Mouse (Mus musculus) A20 (cell line): ENCODE measurements around the gene Galr2.
"Not testable (repeated sequence)": the region's sequence is repeated elsewhere in the genome, so short reads cannot be mapped to it uniquely, and the experiment has no call there.

Experiments
- DNase-seq: peaks from one replicate; pipeline ENCODE4 v3.0.0-alpha.2; 2011; ENCODE audit warnings: low read depth, low spot score

Gene Galr2

DNA sequence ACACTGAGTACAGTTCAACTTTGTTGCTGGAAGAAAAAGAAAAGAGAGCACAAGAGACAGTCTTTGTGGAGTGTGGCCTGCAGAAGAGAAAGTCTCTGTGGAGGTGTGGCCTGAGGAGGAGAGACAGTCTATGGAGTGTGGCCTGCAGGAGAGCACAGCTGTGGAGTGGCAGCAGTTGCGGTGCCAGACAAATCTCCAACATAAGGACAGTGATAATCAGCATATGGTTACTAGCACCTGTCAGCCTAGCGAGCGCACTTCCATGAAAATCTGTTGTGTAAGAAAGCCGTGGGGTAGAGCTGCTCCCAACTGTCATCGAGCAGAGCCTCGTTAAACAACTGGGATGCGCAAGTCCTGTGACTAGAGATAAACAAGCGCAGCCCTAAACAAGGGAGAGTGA, 11.2 kb upstream of the Galr2 start:
- DNase-seq = no peak

DNA sequence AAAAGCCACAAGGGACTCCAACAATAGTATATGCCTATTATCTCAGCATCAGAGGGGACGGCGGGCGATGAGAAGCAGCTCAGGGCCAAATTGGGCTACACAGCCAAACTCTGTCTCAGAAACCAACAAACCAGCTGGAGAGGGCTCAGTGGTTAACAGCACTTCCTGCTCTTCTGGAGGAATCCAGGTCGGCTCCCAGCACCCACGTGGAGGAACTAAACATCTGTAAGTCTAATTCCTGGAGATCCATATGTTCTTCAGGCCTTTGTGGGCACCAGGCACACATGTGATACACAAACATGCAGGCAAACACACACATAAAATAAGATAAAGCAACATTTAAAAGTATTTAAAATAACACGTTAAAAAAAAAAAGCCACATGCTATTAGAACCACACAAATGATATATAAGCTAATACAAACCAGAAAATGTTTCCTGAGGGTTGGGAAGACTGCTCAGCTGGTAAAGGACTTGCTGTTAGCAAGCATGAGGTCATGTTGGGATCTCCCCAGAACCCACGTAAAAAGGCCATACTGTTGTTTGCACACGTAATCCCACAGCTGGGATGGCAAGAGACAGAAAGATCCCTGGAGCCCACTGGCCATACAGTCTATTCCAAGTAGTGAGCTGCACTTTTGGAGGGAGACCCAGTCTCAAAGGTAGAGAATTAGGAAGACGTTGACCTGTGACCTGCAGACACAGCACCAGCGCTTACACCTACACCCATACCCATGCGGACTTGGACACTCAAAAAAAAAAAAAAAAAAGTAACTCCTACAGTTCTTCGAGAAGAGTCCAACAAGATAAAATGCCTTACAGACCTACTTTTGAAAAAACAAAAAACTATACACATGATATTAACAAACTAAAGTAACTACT, 7.9 kb upstream of the Galr2 start:
- DNase-seq = peak; percentile 20

DNA sequence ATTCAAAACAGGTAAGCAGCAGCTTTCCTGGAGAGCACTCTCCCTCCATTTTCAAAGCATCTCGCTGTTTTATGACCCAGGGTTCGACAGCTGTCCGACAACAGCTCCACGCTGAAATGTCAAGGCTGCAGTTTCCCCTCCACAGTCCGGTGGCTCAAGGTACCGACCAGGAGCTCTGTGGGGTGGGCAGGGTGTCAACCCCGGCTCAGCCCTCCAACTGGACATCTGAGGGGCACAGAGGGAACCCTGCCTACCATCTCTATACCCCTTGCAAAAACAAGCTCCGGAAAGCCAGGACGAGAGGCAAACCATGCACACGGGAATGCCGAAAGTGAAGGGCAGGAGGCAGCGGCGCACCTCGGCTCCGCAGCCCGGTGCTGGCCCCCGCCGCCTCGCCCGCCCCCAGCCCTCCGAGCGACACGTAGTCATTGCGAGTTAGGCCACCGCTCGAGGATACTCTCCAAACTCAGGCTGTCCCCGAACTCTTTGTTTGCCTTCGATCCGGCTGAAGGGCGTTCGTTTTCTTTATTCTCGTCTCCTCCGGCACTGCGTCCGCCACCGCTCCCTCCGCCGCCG, 7.2 kb upstream of the Galr2 start:
- DNase-seq = no peak

DNA sequence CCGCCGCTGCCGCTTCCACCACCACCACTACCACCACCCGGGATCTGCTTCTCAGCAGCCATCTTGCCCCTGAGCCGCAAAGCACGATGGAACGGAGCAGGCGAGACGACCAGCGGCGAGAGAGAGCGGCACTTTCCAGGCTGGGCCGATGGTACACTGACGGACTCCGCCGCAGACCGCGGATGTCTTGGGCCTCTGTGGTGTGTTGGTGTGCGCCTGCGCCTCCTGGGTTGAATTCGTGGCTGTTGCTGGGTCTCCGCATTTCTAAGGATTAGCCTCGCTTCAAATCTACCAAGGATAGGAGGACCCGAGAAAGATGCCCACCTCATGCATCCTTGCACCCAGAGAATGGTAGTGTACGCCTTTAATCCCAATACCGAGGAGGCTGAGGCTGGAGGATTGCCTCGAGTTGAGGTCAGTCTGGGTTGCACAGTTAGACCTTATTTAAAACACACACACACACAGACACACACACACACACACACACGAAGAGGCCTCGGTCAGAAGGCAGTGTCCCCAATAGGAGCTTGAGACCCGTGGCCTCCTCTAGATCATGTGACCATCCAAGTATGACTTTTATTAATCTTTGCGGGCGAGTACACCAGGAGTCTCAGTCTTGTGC, 6.6 kb upstream of the Galr2 start, which contains the start of gene Srp68:
Gene Srp68 (minus strand): TSS at position 173 of the 622 bp plus-strand sequence.
- peak; percentile 91 for DNase-seq

DNA sequence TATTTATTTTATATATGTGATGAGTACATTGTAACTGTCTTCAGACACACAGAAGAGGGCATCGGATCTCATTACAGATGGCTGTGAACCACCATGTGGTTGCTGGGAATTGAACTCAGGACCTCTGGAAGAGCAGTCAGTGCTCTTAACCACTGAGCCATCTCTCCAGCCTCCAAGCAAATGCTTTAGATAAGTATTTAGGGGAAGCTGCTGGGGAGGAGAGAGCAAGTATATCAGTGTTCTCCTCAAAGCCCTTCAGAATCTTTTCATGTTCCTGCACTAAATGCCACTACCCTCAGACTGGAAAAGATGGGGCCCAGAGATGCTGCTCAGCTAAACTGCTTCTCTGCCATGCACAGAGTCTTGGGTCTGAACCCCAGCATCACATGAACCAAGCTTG, 3.6 kb upstream of the Galr2 start:
- not testable (repeated sequence) for DNase-seq

DNA sequence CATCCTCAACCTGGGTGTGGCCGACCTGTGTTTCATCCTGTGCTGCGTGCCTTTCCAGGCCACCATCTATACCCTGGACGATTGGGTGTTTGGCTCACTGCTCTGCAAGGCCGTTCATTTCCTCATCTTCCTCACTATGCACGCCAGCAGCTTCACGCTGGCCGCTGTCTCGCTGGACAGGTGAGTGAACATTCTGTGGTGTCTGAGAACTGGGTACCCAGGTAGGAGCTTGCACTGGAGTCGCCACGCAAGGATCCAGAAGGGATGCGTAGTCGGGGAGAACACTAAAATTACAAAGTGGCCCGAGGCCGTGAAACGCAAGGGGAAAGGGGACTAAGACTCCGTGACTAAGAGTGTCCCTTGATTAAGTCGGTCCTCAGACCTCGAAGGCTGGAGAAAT, 932 bp downstream of the Galr2 start:
- no peak for DNase-seq

DNA sequence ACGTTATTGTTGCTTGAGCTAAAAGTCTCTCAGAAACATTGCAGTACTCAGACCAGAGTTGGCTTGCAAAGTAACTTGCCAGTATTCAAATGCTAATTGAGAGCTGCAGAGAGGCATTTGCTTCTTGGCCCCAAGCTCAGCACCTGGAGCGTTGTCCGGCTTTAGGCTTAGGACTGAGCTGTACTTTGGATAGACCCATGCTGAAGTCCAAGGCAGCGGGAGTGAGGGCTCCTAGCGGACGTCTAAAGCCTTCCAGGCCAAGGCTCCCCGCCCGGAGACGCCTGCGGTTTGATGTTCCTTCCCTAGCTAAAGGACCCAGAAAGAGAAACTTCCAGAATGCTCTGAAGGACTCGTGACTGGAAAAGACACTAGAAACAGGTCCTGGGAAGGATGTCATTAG, 1.4 kb downstream of the Galr2 start:
- no peak for DNase-seq

DNA sequence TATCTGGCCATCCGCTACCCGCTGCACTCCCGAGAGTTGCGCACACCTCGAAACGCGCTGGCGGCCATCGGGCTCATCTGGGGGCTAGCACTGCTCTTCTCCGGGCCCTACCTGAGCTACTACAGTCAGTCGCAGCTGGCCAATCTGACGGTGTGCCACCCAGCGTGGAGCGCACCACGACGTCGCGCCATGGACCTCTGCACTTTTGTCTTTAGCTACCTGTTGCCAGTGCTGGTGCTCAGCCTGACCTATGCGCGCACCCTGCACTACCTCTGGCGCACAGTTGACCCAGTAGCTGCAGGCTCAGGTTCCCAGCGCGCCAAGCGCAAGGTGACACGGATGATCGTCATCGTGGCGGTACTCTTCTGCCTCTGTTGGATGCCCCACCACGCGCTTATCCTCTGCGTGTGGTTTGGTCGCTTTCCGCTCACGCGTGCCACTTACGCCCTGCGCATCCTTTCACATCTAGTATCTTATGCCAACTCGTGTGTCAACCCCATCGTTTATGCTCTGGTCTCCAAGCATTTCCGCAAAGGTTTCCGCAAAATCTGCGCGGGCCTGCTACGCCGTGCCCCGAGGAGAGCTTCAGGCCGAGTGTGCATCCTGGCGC, 2.3 kb downstream of the Galr2 start:
- DNase-seq = no peak

DNA sequence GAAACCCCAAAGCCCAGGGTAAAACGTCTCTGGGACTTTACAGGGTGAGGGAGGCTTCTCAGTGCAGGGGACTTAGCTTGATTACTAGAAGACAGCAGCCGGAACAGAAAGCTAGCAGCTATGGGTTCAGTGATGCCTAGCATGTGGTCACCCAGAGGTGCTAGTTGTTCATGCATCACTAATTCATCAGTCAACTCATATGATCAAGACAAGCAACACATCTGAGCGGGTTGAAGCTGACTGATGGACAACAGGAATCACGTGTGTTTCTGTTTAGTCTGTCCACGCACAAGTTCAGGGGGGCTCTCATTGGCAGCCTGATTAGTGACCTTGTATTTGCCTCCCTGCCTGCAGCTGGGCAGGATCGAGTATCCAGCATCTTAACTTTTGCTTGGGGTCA, 3.2 kb downstream of the Galr2 start:
- peak; percentile 81 for DNase-seq

DNA sequence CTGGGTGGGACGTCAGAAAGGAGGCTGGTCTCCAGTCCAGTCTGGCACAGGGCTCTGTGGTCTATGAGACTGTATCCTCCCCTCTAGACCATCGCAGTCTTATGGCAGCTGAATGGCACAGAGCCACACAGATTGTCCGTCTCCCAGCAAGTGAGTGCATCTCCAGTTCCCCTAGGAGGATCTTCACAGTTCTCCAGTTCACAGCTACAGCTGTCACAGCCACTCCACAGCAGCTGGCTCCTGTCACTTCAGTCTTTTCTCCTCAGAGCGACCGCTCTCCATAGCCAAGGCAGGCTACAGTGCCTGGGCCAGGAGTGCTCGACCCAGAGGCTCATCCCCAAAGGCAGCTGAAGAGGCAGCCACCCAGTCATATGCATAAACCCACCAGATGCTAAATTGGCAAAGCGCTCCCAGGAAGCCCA, 5.0 kb downstream of the Galr2 start:
- DNase-seq = no peak

DNA sequence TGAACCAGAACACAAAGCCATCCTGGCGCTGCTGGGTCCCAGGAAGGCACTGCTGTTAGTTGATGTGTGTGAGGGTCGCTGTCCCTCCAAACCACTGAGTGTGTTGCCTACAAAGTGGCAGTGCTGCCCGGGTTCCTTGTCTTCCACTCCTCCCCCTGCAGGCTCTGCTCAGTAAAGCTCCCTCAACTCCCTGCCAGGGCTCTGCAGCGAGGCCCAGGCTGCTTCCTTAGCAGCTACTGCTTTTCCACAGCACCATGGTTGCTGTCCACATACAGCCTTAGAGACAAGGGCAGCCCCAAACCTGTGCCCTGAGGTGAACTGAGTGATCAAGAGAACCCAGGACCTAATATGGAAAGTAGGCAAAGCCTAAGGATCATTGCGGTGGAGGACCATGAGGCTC, 6.6 kb downstream of the Galr2 start:
- no peak for DNase-seq

DNA sequence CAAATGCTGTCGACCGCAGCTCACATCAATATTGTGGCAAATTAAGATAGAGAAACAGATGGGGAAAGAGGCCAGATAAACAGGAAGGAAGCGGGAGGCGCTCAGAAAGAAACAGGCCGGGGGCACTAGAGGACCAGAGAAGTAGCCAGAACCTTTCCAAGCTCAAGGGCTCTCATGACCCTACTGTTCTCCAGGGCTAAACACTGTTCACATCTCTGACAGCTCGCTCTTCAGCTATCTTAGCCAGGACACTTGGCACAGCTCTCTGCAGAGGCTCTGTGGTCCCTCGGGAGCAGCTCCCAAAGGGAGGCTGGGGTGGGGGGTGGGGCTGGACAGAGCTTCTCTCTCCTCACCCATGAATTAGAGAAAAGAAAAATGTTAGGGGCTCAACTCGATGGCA, 9.8 kb downstream of the Galr2 start:
- DNase-seq = no peak

DNA sequence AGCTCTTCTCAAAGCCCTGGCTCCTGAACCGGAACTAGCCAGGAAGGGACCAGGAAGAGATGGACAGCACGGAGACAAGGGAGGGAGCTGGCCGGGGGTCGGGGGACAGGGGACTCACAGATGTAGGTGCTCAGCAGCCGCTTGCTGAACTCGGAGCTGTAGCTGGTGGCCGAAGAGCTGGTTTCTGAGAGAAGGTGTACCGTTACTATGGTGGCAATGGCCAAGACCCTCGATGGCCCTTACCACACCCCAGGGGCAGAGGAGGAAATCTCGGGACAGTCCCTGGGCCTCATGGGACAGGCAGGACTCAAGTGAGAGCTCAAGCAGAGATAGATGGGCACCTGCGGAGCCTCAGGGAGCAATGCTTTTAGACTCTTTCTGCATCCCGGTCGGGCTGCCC, 11.7 kb downstream of the Galr2 start:
- DNase-seq = no peak

DNA sequence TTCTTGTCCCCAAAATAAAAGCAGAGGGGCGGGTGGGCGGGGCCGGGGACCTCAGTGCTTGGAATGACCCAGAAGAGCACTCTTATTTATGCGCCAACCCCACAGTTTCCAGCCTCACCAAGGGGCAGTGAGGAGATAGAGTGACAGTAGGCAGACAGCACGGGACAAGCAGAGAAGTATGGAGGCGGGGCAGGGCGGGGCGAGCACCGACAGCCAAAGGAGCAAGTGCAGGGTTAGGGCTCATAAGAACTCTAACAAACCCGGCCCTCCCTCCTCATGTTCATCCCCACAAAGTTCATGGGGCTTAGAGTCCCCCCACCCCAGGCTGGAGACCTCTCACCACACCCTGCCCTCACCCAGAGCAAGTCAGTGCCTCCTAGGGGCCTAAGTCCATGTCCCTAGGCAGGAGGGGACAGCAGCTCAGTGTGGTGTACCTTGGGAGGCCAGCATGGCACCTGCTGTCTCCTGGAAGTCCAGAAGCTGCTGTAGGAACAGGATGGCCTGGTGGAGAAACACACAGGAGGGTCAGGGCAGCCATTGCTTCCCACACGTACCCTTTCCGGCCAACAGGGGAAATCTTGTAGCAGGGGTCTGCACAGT, 12.9 kb downstream of the Galr2 start:
- no peak for DNase-seq

DNA sequence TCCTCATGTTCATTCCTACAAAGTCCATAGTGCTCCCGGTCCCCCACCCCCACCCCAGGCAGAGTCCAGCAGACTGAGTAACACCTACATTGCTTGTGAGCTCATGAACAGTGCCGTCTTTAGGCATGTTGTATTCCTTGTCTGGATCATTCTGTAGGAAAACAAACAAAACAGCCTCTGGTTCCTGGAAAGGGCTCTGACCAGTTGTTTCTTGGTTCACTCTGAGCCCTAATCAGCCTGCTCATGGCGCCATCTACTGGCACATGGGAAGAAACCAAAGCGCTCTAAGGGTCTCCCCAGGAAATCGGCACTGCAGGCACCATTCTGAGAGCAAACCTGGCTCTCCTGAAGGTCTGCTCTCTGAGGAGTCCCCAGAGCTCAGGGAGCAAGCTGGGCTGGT, 13.6 kb downstream of the Galr2 start:
- peak; percentile 66 for DNase-seq

DNA sequence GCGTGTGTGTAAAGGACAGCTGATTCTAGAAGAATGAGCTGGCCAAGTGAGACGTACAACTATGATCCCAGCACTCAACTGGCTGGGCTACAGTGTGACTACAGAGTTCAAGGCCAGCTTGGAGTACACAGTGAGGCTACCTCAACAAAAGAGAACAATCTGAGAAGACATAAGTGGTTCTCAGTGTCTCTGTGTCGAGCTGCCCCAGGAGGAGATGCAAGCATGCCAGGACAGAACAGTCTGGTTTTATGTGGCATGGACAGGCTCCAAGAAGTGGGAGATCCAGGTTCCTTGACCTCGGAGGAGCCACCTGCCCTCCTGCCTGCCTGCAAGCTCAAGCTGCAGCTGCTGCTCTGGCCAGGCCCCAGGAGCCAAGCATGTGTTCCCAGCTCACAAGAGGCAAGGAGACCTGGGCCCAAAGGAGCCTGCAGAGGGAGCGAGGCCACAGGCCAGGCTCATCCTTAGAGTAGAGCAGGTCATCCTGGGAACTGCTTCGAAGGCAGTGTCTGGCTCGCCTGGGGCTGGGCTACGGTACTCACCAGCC, 15.5 kb downstream of the Galr2 start:
- no peak for DNase-seq

DNA sequence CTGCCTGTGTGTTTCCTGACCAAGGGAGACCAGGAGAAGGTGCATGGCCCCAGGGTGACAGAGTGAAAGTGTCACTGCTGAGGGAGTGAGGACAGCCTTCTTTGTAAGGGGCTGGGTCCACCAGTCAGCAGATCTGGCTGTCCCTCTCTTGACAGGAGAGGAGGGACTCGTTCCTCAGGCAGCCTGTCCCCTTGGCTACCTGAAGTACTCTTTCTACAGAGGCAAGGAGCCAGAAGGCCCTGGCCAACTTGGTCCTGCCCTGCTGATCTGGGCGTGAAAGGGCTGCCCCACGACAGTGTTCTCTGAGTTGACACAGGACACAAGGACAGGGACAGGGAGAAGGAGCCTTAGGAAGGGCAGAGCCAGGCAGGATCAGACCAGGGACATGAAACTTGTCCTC, 16.3 kb downstream of the Galr2 start:
- no peak for DNase-seq

DNA sequence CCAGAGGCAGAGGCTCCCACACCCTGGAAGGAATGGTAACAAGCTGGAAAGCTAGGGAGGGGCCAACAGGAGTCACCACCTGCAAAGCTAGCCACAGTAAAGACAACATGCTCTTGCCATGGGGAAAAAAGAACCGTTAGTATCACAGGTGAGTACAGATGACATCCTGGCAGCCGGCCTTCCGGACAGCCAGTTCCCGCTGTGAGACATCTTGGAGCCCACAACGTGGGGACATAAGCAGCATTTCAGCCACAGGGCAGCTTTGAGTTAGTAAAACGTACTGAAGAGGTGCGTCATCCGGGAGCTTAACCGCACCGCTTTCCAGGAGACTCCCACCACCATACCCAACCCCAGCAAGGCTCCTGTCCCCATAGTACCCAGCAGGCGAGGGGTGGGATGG, 17.5 kb downstream of the Galr2 start:
- no peak for DNase-seq

DNA sequence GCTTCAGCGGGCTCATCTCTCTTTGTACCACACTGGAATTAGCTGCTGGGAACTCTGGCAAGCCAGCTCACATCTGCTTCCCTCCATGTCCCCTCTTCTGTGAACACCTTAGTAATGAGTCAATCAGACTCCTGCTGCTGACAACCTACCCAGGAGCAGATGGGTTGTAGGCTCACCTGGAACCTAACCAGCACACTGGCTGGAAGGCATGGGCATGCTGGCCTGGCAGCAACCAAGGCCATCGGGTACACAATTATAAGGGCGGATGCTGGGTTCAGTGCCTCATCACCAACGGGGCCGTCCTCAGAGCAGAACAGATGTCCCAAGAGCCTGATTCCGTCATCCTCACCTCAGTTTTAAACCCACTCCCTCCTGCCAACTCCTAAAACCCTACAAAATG, 17.9 kb downstream of the Galr2 start:
- no peak for DNase-seq

DNA sequence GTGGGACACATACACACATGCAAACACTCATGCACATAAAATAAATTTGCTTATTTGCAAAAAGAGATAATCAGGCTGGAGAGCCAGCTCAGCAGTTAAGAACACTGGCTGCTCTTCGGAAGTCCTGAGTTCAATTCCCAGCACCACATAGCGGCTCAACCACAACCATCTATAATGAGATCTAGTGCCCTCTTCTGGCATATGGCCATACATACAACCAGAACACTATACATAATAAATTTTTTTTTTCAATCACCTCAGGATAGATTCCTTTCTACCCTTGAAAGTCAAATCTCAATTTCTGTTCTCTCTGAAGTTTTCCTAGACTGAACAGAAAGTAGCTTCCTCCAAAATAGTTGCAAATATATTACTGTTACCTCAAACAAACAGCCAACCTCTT, 24.7 kb downstream of the Galr2 start:
- peak; percentile 14 for DNase-seq

DNA sequence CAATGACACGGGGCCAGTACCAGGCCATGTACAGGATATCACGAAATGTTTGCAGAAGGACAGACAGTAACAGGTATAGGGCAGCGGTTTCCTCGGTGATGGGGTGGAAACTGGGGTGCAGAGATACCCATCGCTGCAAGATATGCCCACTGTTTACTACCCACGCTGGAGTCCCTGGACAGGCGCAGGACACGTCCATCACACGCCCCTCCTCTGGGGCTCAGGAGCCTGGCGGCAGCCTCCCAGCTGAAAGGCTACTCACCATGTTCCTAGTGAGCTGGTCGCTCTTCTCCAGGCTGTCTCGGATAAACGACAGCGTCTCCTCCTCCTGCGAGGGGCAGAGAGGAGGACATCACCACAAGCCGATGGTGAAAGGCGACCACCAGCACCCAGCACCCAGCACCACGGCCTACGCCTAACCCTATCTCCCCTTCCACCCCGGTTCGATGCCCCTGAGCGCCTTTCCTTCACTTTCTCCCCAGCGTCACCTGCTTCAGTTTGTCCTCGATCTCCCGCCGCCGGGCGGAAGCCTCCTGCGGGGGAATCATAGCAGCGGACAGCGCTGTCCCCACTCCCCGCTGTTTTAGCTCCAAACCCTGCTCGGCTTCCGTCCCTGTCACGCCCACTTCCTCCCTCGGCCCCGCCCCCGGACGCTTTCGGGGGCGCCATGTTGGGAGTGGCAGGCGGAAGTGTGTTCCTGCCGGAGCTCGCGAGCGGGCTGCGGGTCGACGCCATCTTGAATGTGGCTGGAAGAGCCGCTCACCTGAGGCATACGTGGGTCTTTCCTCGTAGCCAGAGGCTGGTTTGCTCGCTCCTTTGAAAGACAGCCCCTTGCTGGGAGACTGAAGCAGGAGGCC, 25.6 kb downstream of the Galr2 start:
- peak; percentile 97 for DNase-seq
